Mouse (Mus musculus) cerebellum, adult 18-20 months (tissue): ENCODE results near the gene Stard3.

ENCODE experiments used
- DNase-seq, 2 experiments: peaks; one replicate each; pipeline ENCODE4 v3.0.0; 2021

Gene Stard3

GRCm38 (mm10) chr11:98358161-98359083 is at the start of gene Stard3:
Gene Stard3 (plus strand): TSS chr11:98358368.
- DNase-seq: peak; percentile 87 to 92

GRCm38 (mm10) chr11:98313790-98314323 is 44.3 kb upstream of the Stard3 start:
- DNase-seq: peak; percentile 63 to 65

- peak in 1 of 2 experiments; percentile 26 for DNase-seq
Measured at GRCm38 (mm10) chr11:98317479-98317878, 40.7 kb upstream of the Stard3 start.

- peak; percentile 39 to 47 for DNase-seq
Measured at GRCm38 (mm10) chr11:98318421-98319116, 39.6 kb upstream of the Stard3 start.

- peak; percentile 60 to 64 for DNase-seq
Measured at GRCm38 (mm10) chr11:98319120-98319519, 39.0 kb upstream of the Stard3 start.

DNA sequence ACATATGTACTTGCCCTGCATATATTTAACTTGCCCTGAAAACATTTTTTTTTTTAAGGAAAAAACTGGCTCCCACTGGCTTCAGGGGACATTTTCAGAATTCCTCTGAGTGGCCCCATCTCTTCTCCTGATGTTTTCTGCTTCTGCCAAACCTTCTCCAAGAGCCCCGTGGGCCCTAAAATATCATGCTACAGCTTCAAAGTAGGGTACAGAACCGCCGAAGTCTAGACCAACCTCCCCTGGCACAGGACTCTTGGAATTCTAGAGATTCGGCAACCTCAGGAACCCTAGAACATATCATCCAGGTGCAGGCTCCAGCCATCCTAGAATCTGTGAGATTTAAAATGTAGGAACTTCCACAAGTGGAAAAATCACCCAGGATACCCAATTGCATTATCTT is 38.6 kb upstream of the Stard3 start:
- DNase-seq: peak in 1 of 2 experiments; percentile 44

GRCm38 (mm10) chr11:98319944-98320343 is 38.2 kb upstream of the Stard3 start:
- no peak for DNase-seq

DNA sequence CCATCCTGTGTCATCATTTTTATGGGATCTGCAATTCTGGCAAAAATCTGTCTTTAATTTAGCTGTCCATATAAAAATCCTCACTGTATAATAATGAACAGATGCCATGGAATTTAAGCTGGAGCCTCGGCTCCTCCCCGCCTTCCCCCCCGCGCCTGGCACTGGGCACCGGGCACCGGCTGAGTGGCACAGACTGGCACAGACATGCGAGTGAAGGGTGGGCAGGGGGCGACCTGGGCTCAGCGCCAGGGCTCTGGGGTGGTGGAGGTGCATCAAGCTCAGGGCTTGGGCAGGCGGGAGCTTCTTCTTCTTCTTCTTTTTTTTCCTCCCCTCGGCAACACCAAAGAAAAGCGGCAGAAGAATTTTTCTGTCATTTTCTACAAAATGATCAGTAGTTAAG is 37.8 kb upstream of the Stard3 start:
- peak; percentile 68 for DNase-seq

DNA sequence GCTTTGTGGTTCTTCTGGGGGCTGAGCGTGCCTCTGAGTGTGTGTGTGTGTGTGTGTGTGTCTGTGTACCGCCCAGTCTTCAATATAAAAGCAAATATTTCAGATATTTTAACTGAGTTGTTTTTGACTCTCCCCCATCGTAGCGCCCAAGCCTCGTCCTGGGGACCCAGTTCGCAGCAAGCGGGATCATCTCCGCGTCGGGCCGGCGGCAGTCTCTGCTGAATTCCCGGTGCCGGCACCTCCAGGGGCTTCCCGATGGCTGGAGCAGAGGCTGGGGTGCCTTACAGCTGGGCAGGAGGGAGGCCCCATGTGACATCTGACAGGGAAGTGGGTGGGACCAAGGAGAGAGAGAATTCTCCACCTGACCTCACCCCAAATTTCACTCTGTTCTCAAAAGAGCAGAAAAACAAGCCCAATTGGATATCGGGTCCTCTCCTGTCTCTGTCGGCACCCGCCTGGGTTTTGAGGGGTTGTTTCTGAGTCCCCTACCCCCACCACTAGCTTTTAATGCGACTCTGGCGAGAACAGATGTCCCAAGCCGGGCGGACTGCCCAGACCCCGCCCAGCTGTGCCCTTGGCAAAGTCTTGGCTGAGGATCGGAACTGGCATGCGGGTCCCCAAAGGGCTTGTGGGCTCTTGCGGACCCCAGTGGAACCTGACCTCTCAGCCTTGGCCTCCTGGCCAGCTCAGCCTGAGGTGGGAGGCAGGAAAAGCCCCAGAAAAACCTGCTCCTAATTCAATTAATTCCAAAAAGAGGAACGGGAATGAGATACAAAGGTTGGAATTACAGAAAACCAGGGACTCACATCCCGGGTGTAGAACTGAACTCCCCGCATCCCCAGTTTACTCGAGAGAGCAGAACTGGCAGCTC is 37.1 kb upstream of the Stard3 start:
- peak; percentile 51 to 69 for DNase-seq

DNA sequence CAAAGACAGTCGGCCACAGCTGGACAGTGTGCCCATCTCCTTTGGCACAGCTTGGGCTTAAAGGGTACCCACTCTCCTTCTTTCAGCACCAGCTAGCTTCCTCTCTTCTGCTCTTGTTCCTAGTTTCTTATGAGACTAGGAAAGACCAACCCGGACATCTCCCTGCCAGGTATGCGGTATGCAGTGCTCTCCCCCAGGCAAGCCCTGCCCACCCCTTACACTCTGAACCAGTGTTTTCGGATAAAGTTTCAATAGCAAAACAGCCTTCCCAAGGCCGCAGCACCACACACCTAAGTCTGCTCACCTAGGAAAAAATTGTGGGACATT is 36.5 kb upstream of the Stard3 start:
- peak in 1 of 2 experiments; percentile 45 for DNase-seq

DNA sequence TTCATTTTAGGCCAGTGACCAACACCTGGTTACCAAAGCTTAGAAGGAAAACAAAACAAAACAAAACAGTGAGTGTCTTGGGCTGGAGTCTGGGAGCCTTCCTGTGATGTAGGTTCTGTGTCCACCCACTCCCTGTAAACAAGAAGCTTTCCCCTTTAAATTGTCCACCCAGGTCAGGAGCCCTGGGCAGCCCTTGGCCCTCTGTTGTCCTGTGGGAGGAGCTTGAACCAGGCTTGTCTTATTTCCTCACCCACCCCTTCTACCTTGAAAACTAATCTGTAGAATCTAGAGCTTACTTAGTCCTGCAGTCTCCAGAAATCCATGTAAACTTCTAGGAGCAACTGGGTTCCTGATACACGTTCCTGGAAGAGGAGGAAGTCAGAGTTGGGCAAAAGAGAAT is 36.0 kb upstream of the Stard3 start:
- DNase-seq: peak; percentile 44 to 47

- peak; percentile 44 to 52 for DNase-seq
Measured at GRCm38 (mm10) chr11:98323136-98323866, 34.9 kb upstream of the Stard3 start.

- peak; percentile 22 to 49 for DNase-seq
Measured at GRCm38 (mm10) chr11:98323933-98324332, 34.2 kb upstream of the Stard3 start.

- DNase-seq: peak; percentile 35 to 57
Measured at GRCm38 (mm10) chr11:98325191-98325820, 32.9 kb upstream of the Stard3 start.

DNA sequence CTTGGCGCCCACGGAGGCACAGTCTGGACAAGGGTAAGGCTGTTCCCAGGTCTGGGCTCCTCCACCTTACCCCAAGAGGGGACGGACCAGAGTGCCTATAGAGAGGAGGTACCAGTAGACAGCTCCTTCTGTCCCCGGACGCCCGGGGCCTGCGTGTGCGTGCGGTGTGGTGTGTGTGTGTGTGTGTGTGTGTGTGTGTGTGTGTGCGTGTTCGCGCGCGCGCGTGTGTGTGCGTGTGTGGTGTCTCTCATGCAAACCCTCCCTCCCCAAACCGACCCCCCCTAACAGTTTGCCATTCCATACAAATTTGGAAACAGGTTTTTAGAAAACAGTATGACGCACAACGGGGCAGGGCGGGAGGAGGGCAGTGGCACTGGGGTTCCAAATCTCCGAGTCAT is 32.3 kb upstream of the Stard3 start:
- DNase-seq: peak; percentile 46 to 51

DNA sequence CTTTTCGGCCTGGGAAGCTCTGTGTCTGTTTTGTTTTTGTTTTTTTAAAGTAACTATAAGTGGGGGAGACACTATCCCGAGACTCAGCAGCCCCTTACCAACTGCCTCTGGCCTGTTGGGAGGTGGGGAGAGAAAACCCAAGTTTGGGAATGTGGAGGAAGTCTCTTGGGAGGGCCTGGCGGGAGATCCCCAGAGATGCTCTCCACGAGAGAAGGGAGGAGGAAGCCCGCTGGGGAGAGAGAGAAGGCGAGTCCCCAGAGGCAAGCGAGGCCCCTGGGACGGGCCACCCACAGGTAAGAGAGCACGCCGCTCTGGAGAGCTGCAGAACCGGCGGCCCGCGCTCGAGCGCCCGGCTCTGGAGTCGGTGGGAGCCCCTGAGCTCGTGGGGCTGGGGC is 31.4 kb upstream of the Stard3 start:
- peak in 1 of 2 experiments; percentile 21 for DNase-seq

DNA sequence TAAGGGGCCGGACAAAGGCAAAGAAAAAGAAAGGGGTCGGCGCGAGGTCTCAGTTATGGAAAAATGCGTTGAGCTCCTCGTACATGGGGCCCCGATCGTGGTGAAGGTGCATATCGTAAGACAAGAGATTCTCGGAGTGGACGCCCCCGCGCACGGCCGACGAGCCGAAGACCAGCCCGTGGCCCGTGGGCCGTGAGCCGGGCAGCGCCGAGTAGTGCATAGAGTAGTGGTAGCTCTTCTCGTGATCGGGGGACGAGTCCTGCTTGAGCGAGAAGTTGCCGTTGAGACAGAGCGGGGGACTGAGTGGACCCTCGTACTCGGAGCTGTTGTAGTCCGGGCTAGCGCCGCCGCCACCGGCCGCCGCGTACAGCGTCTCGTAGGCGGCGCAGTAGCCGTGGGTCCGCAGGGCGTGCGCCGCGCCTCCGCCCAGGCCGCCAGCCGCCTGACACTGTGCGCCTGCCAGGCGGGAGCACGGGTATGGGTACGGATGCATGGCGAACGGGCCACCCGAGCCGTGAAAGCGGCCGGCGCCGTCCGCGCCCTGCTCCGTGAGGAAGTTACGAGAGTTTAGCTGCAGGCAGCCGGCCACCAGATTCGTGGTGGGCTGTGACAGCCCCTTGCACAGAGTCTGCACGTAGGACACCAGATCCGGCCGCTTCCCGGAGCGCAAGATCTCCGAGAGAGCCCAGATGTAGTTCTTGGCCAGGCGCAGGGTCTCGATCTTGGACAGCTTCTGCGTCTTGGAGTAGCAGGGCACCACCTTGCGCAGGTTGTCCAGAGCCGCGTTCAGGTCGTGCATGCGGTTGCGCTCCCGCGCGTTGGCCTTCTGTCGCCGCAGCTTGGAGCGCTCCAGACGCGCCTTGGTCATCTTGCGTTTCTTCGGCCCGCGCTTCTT is 30.8 kb upstream of the Stard3 start:
- peak; percentile 34 to 72 for DNase-seq

- peak in 1 of 2 experiments; percentile 78 for DNase-seq
Measured at GRCm38 (mm10) chr11:98328031-98328370, 30.2 kb upstream of the Stard3 start.

DNA sequence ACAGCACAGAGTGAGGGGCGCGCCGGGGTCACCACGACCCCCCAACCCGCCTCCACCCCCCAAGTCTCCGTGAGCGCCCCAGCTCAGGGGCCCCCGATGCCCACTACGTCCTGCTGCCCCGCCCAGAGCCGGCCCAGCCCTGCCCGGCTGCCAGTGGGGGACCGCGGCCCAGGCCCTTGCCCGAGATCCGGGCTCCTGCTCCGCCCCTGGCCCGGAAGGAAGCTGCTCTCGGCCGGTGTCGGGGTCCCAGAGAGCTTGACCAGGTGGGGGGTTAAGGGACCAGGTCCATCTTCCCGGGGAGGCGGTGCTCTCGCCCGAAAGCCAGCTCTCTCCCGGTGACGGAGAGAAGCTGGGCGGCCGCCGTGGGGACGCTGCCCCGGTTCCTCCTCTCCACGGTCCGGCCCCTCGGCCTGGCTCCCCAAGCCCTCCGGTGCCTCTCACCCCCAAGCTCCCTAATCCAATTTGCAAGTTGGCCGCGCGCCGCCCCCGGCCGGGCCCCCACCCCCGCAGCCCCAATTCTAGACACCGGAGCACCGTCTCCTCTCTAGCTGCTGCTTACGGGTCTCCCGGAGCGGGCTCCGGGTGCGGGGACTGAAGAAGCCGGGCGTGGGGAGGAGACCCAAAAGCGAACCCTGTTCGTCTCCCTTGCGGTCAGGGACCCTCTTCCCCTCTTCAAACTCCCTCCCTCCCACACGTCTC is 29.6 kb upstream of the Stard3 start:
- peak; percentile 59 to 77 for DNase-seq
